Mouse (Mus musculus) MN1 (cell line): Measurements from ENCODE around the gene Prkcd.

ENCODE experiments used
- DNase-seq: peaks from one replicate; pipeline ENCODE4 v3.0.0-alpha.2; 2016; ENCODE audit warnings: low spot score

Gene Prkcd

DNA sequence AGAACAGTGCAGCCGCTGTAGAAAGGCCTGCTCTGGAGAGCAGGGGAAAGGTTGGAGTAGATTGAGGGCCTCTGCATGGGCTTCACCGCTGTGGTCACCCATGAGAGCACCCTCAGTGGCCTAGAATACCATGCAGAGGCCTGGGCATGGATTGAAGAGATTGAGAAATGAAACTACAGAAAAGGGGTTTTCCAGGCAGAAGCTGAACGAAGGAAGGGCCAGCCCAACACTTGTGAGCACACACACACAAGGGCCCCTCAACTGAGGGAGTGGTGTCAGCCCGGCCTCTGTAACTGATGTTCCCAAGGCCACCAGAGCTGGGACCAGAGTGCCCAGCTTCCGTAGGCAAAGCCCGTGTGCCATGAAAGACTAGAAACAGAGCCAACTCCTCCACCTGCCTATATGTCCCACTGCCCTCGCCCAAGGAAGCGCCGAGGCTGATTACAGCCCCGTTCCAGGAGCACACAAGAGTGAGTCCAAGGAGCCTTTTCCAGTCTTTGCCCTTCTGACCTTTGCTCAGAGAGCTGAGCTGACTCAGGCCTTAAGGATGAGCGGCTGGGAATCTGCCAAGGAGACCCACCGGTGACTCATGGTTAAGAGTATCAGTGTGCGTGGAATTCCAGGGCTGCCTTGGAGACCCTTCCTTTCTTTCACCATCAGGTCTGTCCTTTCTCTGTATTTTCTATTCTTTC is 9.4 kb upstream of the Prkcd start:
- no peak for DNase-seq

DNA sequence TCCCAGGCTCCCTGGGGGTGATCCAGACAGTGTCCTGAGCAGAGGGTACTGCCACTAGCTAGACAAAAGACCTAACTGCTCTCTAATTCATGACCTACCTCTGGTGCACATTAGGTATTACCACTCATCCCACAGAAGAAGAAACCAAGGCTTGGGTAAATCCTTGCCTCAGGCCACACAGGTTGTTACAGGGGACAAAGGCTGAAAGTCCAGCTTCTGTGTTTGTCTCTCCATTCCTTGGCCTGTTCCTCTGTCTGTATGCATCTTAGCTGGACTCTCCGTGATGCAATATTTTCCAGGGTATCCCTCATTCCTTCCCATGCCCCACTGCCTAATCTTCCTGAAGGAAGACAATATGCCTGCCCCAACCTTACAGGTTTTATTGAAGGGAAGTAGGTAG is 8.4 kb upstream of the Prkcd start:
- DNase-seq, result no peak

DNA sequence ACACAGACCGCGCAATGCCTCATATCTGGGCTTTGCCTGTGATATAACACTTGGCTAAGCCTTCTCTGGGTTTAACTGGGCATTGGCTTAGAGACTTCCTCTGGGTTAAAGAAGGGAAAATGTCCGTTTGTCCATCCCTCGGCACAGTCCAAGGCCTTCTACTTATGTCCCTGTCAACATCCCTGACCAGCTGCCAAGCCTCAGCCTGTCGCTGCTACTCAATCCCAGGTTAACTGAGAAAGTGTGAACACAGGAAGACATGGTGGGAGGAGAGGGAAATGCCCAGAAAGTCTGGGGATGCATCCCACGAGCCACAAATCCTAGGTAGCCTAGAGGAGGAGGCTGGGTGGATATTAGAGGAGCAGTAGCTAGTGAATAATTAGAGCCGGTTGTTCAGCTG is 7.7 kb upstream of the Prkcd start:
- DNase-seq, result no peak

DNA sequence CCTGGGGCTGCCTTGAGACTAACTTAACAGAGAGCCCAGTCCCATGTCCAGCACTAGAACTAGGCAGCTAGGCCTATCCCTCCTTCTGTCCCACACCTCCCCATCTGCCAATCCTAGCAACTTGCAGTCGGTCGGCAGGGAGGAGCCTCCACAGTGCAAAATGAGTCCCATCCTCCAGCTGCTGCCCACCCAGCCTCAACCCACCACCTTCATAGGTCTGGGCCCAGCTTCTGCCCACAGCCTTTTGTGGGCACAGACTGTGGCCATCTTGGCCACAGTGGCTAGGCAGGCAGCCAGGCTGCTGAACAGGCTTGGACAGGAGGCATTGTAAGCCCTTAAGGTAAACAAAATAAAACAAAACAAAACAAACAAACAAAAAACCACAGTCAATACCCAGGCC is 5.8 kb upstream of the Prkcd start:
- DNase-seq, result no peak

DNA sequence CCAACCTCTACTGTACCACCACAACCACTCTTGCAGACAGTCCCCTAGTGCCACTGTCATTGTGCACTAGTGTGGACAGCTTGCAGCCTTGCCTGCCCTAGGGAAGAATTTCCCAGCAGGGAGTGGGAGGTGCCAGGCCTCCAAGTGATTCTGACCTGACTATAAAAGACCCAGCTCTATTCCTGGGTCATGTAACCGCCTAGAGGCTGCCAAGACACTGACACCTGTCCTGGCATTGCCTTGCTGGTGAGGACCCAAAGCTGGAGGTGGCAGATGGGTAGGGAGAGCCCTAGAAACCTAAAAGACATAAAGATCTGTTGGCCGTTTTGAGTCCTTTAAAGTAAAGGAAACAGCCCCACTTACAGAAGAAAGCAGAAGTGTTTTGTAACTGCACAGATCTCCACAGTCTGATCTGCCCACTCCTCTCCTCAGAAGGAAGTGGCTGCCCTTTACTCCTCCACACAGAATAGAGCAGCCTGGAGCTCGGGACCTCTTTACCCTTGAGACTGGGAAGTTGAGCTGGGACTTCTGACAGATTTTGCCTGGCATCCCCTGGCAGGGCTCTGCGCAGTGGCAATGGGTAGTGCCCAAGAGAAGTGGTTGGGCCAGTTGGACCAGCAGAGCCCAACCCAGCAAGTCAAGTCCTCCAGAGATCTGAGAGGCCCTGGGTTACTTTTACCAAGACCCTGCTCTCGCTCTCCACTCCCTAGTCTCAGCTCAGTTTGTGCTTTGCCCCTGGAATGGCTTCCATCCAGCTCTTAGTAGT is 5.0 kb upstream of the Prkcd start:
- no peak for DNase-seq

DNA sequence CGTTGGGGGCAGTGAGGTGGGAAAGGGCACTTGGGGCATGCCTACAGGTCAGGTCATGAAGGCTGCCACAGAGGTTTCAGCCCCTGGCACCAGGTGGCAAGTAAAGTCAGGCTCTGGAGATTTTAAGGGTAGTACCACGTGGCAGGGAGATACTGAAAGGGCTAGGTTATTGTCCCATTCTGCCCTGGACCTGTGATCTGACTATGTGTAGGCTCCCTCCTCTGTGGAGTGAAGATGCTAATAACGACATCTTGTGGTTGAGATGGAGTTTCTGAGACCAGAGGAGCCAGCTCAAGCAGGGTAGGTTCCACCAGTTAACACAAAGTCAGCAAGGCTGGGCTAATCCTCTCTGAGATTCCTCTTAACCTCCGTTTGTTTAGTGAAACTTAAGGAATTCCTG is 3.8 kb upstream of the Prkcd start:
- no peak for DNase-seq

DNA sequence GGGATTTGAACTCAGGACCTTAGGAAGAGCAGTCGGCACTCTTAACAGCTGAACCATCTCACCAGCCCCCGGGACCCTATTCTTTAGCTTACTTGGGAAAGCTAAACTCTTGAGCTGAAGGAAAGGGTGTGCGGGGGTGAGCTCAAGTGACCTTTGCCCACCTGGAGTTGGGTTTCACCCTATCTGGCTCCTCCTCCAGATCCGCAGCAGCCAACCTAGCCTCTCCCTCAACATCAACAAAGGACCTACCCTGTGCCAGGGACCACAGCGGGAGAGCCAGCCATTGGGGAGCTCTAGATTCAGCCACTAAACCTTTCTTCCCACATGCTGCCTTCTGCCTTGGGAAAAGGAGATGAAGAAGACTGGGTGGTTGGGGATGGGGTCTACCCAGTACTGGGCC is 2.2 kb upstream of the Prkcd start:
- DNase-seq, result no peak

DNA sequence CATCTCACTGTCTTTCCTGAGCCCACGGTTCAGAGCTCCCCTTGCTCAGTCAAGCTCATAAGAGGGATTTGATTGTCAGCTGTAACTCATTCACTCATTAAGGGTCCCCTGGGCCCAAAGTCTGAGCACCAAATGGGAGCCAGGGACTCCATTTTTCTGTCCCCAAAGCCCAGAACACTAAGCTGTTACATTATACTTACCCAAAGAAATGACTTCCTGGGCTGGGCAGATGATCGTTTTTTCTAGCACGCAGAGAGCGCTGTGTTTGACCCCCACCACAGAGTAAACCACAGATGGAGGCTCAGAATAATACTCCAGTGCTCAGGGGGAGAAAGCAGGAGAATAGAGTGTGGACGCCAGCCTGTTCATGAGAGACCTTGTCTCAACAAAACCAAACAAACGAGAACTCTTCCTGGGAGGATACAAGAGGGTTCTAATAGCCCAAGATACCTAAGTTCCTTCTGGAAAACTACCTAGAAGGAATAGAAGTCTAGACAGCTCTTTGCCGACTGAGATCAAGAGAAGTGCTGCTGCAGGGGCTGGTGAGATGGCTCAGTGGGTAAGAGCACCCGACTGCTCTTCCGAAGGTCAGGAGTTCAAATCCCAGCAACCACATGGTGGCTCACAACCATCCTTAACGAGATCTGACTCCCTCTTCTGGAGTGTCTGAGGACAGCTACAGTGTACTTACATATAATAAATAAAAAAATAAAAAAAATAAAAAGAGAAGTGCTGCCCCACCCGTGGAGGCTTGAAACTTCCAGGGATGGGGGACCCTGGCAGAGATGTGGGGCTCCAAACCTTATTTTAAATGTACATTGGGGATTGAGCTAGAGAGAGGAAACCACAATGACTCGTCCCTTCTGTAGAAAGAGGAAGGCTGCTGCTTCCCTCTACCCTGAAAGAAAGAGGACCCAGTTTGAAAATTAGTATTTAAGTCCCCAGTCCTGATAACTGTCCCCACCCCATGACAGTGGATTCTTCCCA is 1.0 kb upstream of the Prkcd start:
- DNase-seq, result no peak

DNA sequence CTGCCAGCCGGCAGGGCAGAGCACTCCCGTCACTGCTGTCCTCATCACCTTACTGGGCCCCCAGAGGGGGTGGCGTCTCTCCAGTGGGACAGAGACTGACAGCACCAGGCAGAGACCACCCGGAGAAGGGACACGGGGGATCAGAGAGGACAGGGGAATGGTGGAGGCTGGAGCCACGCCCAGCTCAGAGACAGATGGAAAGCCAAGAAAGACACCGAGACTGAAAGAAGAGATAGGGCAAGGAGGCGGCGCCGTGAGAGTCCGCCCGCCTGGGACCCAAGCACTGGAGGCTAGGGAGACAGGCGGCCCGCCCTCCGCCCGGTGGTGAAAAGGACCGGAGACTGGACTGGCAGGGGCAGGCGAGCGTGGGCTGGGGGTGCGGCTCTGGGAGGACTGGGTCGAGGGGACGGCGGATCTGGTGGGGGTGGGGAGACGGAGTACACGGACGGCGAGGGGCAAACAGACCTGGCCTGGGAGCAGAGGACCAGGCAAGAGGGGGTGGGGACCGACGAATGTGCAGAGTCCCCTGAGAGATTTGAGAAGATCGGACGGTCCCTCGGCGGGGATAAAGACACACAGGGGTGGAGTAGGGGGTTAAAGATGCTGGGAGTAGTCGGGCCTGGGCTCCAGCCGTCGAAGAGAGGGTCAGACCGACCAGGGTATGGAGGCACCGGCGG is 741 bp downstream of the Prkcd start:
- peak; percentile 67 for DNase-seq

DNA sequence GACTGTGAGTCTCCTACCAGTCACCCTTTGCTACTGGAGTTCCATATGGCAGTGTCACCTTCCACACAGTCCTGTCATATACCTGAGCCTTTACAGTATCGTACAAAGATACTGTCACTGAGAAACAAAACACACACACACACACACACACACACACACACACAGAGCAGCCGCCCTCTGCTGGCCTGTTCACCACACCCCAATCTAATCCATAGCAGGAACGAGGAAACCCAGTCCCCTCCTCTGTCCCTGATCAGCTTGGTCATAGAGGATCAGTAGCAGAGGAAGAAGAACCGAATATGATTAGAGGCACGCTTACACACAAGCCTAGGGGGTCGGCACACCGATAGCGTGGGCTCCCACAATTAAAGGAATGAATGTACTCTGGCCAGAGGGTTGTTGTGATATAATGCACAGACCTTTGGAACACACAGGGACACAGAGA is 1.7 kb downstream of the Prkcd start:
- DNase-seq, result no peak

DNA sequence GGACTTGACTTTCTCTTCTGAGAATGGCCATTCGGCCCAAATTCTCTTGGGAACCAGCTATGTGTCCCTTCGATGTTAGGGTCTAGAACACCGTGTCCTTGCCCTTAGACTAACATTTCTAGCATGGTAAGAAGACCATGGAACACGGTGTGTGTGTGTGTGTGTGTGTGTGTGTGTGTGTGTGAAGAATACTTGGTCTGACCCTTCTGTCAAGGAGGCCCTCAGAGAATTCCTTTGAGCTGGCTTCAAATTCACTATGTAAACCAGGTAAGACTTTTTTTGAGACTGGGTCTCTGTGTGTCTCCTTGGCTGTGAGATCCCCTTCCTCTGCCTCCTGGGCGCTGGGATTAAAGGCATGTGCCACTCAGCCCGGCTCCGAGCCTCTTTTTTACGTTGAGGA is 3.5 kb downstream of the Prkcd start:
- no peak for DNase-seq

DNA sequence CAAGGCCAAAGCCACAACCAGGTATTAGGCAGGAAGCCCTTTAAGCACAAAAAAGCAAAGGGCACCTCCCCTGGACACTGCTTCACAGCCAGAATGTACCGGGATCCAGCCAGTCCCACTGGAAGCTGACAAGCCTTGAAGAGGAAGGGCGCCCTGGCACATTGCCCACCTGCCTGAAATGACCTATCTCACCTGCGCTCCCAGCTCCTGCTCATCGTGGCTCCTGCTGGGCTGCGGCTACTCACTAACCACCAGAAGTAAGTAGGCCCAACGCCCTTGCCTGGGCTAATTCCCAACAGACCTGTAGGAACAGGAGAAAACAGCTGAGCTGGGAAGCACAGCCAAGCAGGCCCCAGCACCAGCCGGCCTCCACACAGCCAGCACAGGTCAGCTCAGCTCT is 3.9 kb downstream of the Prkcd start:
- no peak for DNase-seq

DNA sequence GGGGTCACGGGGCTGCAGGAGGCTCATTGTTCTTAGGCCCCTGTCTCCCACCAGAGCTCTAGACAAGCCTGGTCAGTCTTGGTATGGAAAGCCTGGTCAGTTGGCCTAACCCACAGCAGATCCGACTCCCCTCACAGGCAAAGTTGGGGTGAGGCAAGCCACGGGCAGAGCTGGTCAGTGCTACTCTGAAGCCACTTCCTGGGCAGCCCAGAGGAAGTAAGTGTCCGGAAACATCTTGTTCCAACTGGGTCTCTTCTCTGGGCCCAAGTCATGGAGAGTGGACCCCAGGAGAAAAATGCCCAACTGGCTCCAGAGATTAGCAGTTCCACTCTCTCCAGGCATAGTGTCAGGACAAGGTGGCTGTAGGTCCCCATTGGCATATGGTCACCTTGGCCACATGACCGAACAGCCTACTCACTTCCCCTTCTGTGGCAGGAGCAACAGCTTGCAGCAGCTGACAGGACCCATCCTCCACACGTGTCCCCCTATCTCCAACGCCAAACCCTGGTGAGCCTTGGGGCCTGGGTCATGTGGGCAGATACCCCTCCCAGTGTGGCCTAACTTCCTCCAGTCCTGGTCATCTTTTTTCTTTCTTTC is 5.9 kb downstream of the Prkcd start:
- DNase-seq, result no peak

DNA sequence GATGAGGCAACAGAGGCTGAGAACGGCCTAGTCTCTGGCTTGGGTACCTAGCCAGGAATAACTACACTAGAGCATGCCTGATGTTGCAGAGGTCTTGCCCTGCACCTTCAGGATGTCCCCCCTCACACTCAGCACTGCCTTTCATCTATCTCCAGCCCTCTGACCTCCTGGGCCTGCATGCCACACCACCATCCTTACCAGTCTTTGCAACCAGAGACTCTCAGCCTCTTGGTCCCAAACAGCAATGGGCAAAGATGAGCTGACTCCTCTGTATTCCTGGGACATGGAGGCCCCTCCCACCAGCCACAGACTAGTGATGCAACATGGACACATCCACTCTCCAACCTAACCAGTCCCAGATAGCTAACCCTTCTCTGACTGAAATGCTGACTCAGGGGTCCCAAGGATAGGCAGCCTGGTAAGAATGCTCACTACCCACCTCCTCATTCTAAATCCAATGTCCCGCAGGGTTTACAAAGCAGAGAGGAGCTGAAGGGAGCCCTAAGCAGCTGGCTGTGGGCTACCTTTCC is 7.2 kb downstream of the Prkcd start:
- peak; percentile 47 for DNase-seq

DNA sequence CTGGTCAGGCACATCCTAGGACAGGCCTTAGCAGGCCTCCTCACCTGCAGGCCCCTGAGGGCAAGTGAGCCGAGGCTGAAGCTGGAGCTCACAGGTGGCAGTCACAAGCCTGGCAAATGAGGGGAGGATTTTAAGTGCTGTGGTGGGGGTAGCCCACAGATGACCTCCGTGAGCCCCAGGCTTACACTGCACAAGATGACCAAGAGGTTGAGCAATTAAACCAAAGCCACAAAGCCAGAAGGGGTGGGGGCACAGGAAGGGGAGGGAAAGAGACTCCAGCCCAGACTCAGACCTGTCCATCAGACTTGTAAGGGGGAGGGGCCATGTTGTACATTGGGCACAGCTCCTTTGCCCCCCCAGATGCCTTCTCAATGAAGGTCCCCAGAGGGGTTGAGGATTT is 9.3 kb downstream of the Prkcd start:
- DNase-seq, result no peak

DNA sequence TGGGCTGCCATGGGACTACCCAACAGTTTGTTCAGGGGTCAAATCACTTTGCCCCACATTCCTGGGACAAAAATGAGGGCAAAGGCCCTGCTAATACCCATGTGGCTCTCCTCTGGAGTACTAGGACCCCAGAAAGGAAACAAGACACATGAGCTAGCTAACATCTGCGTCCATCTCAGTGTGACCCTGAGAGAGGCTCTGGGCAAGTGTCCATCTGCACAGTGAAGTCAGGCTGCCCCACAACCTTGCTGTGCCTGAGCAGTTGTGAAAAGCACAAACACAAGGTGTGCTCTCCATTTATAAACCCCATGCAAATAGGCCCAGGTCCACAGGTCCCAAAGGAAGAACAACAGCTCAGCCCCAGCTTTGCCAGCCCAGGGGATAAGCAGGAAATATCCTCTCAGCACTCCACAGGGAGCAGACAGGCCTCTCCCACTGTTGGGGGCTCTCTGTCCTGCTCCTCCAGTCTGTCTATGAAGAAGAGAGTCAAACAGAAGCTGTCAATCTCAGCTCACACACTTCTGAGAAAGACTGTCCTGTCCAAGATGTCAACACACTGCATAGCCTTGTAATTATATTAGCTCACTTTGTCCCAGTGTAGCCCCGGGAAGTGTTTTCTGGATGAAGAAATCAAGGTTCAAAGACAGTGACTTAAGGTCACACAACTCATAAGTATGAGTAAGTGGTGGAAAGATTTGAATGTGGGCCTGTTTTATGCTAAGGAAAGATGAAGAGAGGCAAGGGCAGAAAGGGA is 12.9 kb downstream of the Prkcd start:
- DNase-seq, result no peak

DNA sequence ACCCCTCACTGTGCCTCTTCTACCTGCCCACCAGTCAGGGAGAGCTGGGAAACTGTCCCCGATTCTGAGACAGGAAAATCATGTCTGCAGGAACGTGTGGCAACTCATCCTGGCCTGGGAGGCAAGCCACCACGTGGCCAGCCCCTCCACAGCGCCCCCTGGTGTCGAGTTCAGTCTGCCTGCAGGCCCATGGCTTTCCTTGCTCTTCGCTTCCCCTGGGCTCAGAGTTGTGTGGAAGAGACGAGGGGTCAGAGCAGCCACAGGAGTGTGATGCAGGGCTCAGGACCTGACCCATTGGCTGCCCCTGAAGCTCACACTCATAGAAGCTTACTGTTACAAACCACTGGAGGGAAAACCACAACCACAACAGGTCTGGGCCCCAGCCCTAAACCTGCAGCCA is 13.5 kb downstream of the Prkcd start:
- peak; percentile 65 for DNase-seq

DNA sequence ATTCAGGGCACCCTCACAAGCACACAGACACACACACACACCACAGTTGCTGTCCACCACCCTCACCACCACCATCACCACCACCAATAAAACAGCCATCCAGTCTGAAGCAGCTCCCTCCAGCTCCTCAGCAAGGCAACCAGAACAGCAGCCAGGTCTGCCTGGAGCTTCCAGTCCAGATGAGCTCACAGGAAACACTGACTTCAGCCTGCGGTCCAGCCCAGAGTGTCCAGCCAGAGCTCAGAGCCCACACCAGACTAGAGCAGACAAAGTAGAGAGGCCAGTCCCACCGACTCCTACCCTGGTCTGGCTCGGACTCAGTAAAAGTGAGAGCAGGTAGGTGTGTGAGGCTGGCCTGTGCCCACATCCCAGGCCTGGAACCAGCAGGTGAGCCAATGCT is 15.1 kb downstream of the Prkcd start:
- DNase-seq, result no peak

DNA sequence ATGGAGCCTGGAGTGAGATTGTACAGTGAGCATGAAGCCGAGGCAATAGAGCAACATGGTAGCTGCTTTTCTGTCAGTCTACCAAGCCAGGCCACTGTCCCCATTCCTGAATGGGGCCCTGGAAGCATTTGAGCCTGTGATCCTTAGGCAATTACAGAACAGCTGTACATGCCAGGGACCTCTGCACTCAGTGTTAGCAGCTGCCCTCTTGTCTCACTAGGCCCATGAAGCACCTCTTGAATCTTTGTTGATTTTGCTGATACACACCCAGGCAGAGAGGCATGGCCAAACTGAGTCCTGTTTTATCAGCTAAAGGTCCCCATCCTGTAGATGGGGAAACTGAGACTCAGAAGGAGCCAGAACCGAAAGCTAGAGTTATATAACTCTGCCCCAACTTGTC is 15.7 kb downstream of the Prkcd start:
- no peak for DNase-seq

DNA sequence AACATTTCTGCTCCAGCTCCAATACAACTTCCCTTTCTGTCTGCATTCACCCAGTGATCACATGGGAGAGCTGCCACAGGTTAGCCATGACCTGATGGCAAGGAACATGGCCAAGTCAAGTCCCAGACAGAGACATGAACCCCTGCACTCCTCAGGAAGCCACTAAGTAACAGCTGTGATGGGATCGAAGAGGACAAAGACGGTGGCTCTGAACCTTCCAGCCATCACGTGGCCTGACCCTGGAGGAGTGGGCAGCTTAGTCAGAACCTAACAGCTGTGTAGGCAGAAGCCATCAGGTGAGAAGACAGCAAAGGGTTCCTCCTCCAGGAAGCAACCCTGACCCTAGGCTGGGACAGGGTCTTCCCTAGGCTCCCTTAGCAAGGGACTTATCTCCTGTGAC is 16.5 kb downstream of the Prkcd start:
- no peak for DNase-seq

DNA sequence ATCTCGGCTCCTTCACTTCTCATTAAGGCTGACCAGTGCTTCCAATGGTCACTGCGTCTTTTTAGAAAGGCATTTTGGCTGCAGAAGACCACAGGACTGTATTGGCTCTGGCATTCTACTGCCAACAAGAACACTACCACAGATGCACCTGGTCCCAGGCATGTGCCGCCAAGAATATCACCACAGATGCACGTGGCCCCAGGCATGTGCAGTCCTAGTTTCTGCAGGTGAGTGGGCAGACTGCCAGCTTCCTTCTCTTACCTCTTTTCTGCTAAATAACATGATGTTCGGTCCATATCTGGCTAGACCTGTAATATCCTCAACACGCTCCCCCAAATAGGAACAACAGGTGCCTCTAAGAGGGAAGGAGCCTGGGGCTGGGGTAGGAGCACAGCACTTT is 17.8 kb downstream of the Prkcd start:
- DNase-seq, result no peak
